Mouse (Mus musculus): ENCODE data around the gene Lamb3.

- TF ChIP-seq CTCF (IDR thresholded peaks at IDR 0.05; ENCODE audit: control insufficient read depth, insufficient read depth, low read length) = no peak
- TF ChIP-seq POLR2A (IDR thresholded peaks at IDR 0.05; ENCODE audit: borderline replicate concordance, control insufficient read depth, low read depth, low read length) = no peak
Observed at GRCm38 (mm10) chr1:193160317-193161032, 47.0 kb upstream of the Lamb3 start.
